Mouse (Mus musculus) MEL (cell line): ENCODE data around the gene Egln3. TPM values are rescaled to one million over a fixed set of nuclear protein-coding genes. Genes with fewer than 3 reads are reported as not detected.

Experiments
- DNase-seq: peaks from one replicate; pipeline ENCODE4 v3.0.0; 2011; ENCODE audit warnings: low read depth, low spot score
- H3K27ac ChIP-seq: 2 replicates; pipeline ENCODE4 v1.5.1; 2012; ENCODE audit warnings: low read depth, mild to moderate bottlenecking, control low read depth, low read length, moderate library complexity; ENCODE audit not compliant: control insufficient read depth
- H3K27me3 ChIP-seq, 2 experiments: fragments of 150-350 bp in 1 of 2; sonication (generic) in 1 of 2; 2 replicates each; pipeline ENCODE4 v1.6.1; 2012; ENCODE audit warnings: low read length in 2 of 2, mild to moderate bottlenecking in 2 of 2, improper control_type of control experiment in 1 of 2, moderate library complexity in 1 of 2; ENCODE audit not compliant: insufficient read depth in 2 of 2, control insufficient read depth in 1 of 2
- H3K36me3 ChIP-seq, 2 experiments: 2 replicates each; pipeline ENCODE4 v1.6.1; 2012 to 2014; ENCODE audit warnings: low read length in 2 of 2, improper control_type of control experiment in 1 of 2, inconsistent platforms in 1 of 2, mild to moderate bottlenecking in 1 of 2; ENCODE audit not compliant: insufficient read depth in 2 of 2, control insufficient read depth in 1 of 2
- H3K4me1 ChIP-seq, 2 experiments: fragments of 150-350 bp in 1 of 2; sonication (generic) in 1 of 2; 2 replicates each; pipeline ENCODE4 v1.6.1; 2012; ENCODE audit warnings: low read length in 2 of 2, improper control_type of control experiment in 1 of 2, mild to moderate bottlenecking in 1 of 2; ENCODE audit not compliant: insufficient read depth in 2 of 2, control insufficient read depth in 1 of 2
- H3K4me3 ChIP-seq, 2 experiments: fragments of 150-350 bp in 1 of 2; sonication (generic) in 1 of 2; 2 replicates each; pipeline ENCODE4 v1.5.1; 2012; ENCODE audit warnings: low read depth in 2 of 2, low read length in 2 of 2, mild to moderate bottlenecking in 2 of 2, moderate library complexity in 2 of 2, control low read depth in 1 of 2, improper control_type of control experiment in 1 of 2; ENCODE audit not compliant: control insufficient read depth in 1 of 2, insufficient read depth in 1 of 2
- H3K79me2 ChIP-seq: 2 replicates; pipeline ENCODE4 v1.6.1; 2012; ENCODE audit warnings: mild to moderate bottlenecking, low read length, moderate library complexity; ENCODE audit not compliant: control insufficient read depth, poor library complexity, insufficient read depth
- H3K9ac ChIP-seq: 2 replicates; pipeline ENCODE4 v1.6.1; 2012; ENCODE audit warnings: low read depth, mild to moderate bottlenecking, control low read depth, low read length, moderate library complexity; ENCODE audit not compliant: control insufficient read depth, poor library complexity, severe bottlenecking
- H3K9me3 ChIP-seq: fragments of 150-350 bp; sonication (generic); replicated peaks from 2 replicates; pipeline ENCODE4 v1.6.1; 2012; ENCODE audit warnings: mild to moderate bottlenecking, low read length, improper control_type of control experiment, moderate library complexity; ENCODE audit not compliant: insufficient read depth
- BHLHE40 ChIP-seq: IDR thresholded peaks from 2 replicates; pipeline ENCODE4 v1.6.1; 2012; ENCODE audit warnings: low read depth, mild to moderate bottlenecking, inconsistent platforms, low read length, improper control_type of control experiment, borderline replicate concordance
- CHD1 ChIP-seq: IDR thresholded peaks from 2 replicates; pipeline ENCODE4 v1.6.1; 2012; ENCODE audit warnings: low read depth, mild to moderate bottlenecking, inconsistent platforms, low read length, improper control_type of control experiment
- CHD2 ChIP-seq: IDR thresholded peaks from 2 replicates; pipeline ENCODE4 v1.6.1; 2011; ENCODE audit warnings: low read length, improper control_type of control experiment
- CTCF ChIP-seq, 3 experiments: IDR thresholded peaks in 2 of 3; conservative IDR thresholded peaks in 1 of 3; 2 replicates each; pipeline ENCODE4 v1.5.1; 2011 to 2012; ENCODE audit warnings: low read length in 3 of 3, low read depth in 2 of 3, mild to moderate bottlenecking in 2 of 3, improper control_type of control experiment in 1 of 3, inconsistent platforms in 1 of 3, mixed read lengths in 1 of 3, moderate library complexity in 1 of 3; ENCODE audit not compliant: control insufficient read depth in 1 of 3, insufficient read depth in 1 of 3, poor library complexity in 1 of 3, severe bottlenecking in 1 of 3
- E2F4 ChIP-seq: IDR thresholded peaks from 2 replicates; pipeline ENCODE4 v1.6.1; 2011; ENCODE audit warnings: low read depth, low read length, improper control_type of control experiment, borderline replicate concordance
- ELF1 ChIP-seq: IDR thresholded peaks from 2 replicates; pipeline ENCODE4 v1.6.1; 2014; ENCODE audit warnings: low read depth, mild to moderate bottlenecking, inconsistent platforms, low read length, improper control_type of control experiment, moderate library complexity
- EP300 ChIP-seq, 2 experiments: IDR thresholded peaks; 2 replicates each; pipeline ENCODE4 v1.6.1; 2011; ENCODE audit warnings: improper control_type of control experiment in 2 of 2, low read length in 2 of 2, low read depth in 1 of 2, mild to moderate bottlenecking in 1 of 2
- ETS1 ChIP-seq: IDR thresholded peaks from 2 replicates; pipeline ENCODE4 v1.6.1; 2012; ENCODE audit warnings: low read depth, mild to moderate bottlenecking, inconsistent platforms, low read length, improper control_type of control experiment, moderate library complexity
- GABPA ChIP-seq: IDR thresholded peaks from 2 replicates; pipeline ENCODE4 v1.6.1; 2012; ENCODE audit warnings: low read depth, mild to moderate bottlenecking, inconsistent platforms, low read length, improper control_type of control experiment, moderate library complexity
- JUND ChIP-seq: IDR thresholded peaks from 2 replicates; pipeline ENCODE4 v1.6.1; 2011; ENCODE audit warnings: low read depth, mild to moderate bottlenecking, improper control_type of control experiment, low read length
- KAT2A ChIP-seq: conservative IDR thresholded peaks from 2 replicates; pipeline ENCODE4 v1.6.1; 2012; ENCODE audit warnings: low read depth, low read length, improper control_type of control experiment, inconsistent platforms
- MAFK ChIP-seq: IDR thresholded peaks from 2 replicates; pipeline ENCODE4 v1.6.1; 2011; ENCODE audit warnings: low read depth, mild to moderate bottlenecking, low read length, improper control_type of control experiment, borderline replicate concordance
- MAX ChIP-seq: IDR thresholded peaks from 2 replicates; pipeline ENCODE4 v1.6.1; 2011; ENCODE audit warnings: low read length, improper control_type of control experiment
- MAZ ChIP-seq: IDR thresholded peaks from 2 replicates; pipeline ENCODE4 v1.6.1; 2012; ENCODE audit warnings: low read depth, mild to moderate bottlenecking, inconsistent platforms, low read length, improper control_type of control experiment
- MXI1 ChIP-seq: IDR thresholded peaks from 2 replicates; pipeline ENCODE4 v1.6.1; 2011; ENCODE audit warnings: mild to moderate bottlenecking, low read depth, low read length, improper control_type of control experiment
- MYB ChIP-seq: IDR thresholded peaks from 2 replicates; pipeline ENCODE4 v1.6.1; 2011; ENCODE audit warnings: mild to moderate bottlenecking, low read depth, low read length, improper control_type of control experiment
- POLR2AphosphoS2 ChIP-seq: IDR thresholded peaks from 2 replicates; pipeline ENCODE4 v1.6.1; 2011; ENCODE audit warnings: low read length, improper control_type of control experiment
- POLR2AphosphoS5 ChIP-seq: IDR thresholded peaks from 2 replicates; pipeline ENCODE4 v1.6.1; 2012; ENCODE audit warnings: low read depth, borderline replicate concordance, mild to moderate bottlenecking, inconsistent platforms, low read length, moderate library complexity, mixed read lengths
- RAD21 ChIP-seq: IDR thresholded peaks from 2 replicates; pipeline ENCODE4 v1.6.1; 2011; ENCODE audit warnings: mild to moderate bottlenecking, low read depth, low read length, improper control_type of control experiment
- RCOR1 ChIP-seq: IDR thresholded peaks from 2 replicates; pipeline ENCODE4 v1.6.1; 2012; ENCODE audit warnings: low read depth, mild to moderate bottlenecking, inconsistent platforms, low read length, improper control_type of control experiment
- SMC3 ChIP-seq: IDR thresholded peaks from 2 replicates; pipeline ENCODE4 v1.6.1; 2011; ENCODE audit warnings: low read depth, low read length, improper control_type of control experiment
- TAL1 ChIP-seq: IDR thresholded peaks from 2 replicates; pipeline ENCODE4 v1.6.1; 2012; ENCODE audit warnings: mild to moderate bottlenecking, inconsistent platforms, low read length, moderate library complexity, mixed read lengths
- TBP ChIP-seq: IDR thresholded peaks from 2 replicates; pipeline ENCODE4 v1.8.0; 2011; ENCODE audit warnings: low read depth, low read length, improper control_type of control experiment
- TCF12 ChIP-seq: IDR thresholded peaks from 2 replicates; pipeline ENCODE4 v1.6.1; 2014; ENCODE audit warnings: low read depth, mild to moderate bottlenecking, inconsistent platforms, low read length, improper control_type of control experiment, moderate library complexity
- USF2 ChIP-seq, 2 experiments: IDR thresholded peaks; 2 replicates each; pipeline ENCODE4 v1.6.1; 2011 to 2012; ENCODE audit warnings: improper control_type of control experiment in 2 of 2, low read length in 2 of 2, borderline replicate concordance in 1 of 2, inconsistent platforms in 1 of 2, low read depth in 1 of 2, mild to moderate bottlenecking in 1 of 2; ENCODE audit not compliant: insufficient read depth in 1 of 2
- ZC3H11A ChIP-seq: IDR thresholded peaks from 2 replicates; pipeline ENCODE4 v1.6.1; 2012; ENCODE audit warnings: low read depth, mild to moderate bottlenecking, inconsistent platforms, low read length, improper control_type of control experiment
- ZKSCAN1 ChIP-seq: IDR thresholded peaks from 2 replicates; pipeline ENCODE4 v1.6.1; 2012; ENCODE audit warnings: low read depth, mild to moderate bottlenecking, inconsistent platforms, low read length, improper control_type of control experiment, moderate library complexity
- ZMIZ1 ChIP-seq: IDR thresholded peaks from 2 replicates; pipeline ENCODE4 v1.6.1; 2012; ENCODE audit warnings: low read depth, mild to moderate bottlenecking, inconsistent platforms, low read length, improper control_type of control experiment, moderate library complexity
- ZNF384 ChIP-seq: IDR thresholded peaks from 2 replicates; pipeline ENCODE4 v1.6.1; 2012; ENCODE audit warnings: low read depth, mild to moderate bottlenecking, inconsistent platforms, low read length, improper control_type of control experiment
- polyA plus RNA-seq, 2 experiments: library from polyadenylated mRNA; stranded (reverse) in 1 of 2; unstranded in 1 of 2; fragments of >175 nt in 1 of 2; fragments of >200 nt in 1 of 2; gene quantifications; 2 replicates each; pipeline versions ENCODE4 v1.2.1 to v1.2.4; 2012; ENCODE audit warnings: low replicate concordance in 2 of 2, low read depth in 1 of 2; ENCODE audit not compliant: insufficient read length in 2 of 2, insufficient read depth in 1 of 2, missing spikeins in 1 of 2
- total RNA-seq: library from RNA; depleted of rRNA; stranded (reverse); fragments of 300-350 nt; gene quantifications from 2 replicates; pipeline ENCODE4 v1.2.3, GENCODE M21; 2012

Egln3 gene
- total and polyA plus RNA-seq, 3 experiments = 3.2 to 30.1 TPM; not detected in 1

GRCm38 (mm10) chr12:54163166-54163565, 40.5 kb downstream of the Egln3 start:
- 0 out of 2 replicates have a peak, but pooled peaks have one; percentile 27 for TF ChIP-seq CHD1
- no peak for TF ChIP-seq CTCF (IDR thresholded peaks at IDR 0.05 in 2 of 3, conservative IDR thresholded peaks at IDR 0.05 in 1 of 3; ENCODE audit: control insufficient read depth in 1 of 3, insufficient read depth in 1 of 3, low read depth in 2 of 3, low read length in 3 of 3, poor library complexity in 1 of 3, severe bottlenecking in 1 of 3)
- TF ChIP-seq KAT2A = no peak
- no peak for TF ChIP-seq MAX
- Histone ChIP-seq H3K9ac (peak overlapping the region; percentile 32; the same call in 1 of the 2 replicates), H3K27ac (peak overlapping the region; percentile 55), H3K9me3 (no peaks in the 10 kb centered on the region), H3K36me3 (peaks cover 0 to 13% of the 10 kb centered on the region in 2 experiments; a peak in 2 of 4 replicates), H3K79me2 (no peaks in the 10 kb centered on the region), H3K4me3 (peak overlapping the region; percentile 26 to 27), H3K4me1 (peaks cover 16 to 22% of the 10 kb centered on the region in 2 experiments), H3K27me3 (no peaks in the 10 kb centered on the region)
- peak; percentile 50 for DNase-seq

GRCm38 (mm10) chr12:54162637-54163131, 41.0 kb downstream of the Egln3 start:
- peak; percentile 97 for DNase-seq
- no peaks in the 10 kb centered on the region for H3K79me2 ChIP-seq
- peaks cover 0 to 13% of the 10 kb centered on the region in 2 experiments; a peak in 2 of 4 replicates for H3K36me3 ChIP-seq
- no peaks in the 10 kb centered on the region for H3K9me3 ChIP-seq
- H3K27me3 ChIP-seq = no peaks in the 10 kb centered on the region
- H3K4me1 ChIP-seq = peaks cover 16 to 22% of the 10 kb centered on the region in 2 experiments
- H3K4me3 ChIP-seq = peak overlapping the region; percentile 26 to 43; a peak in 3 of 4 replicates
- peak overlapping the region; percentile 32; the same call in 1 of the 2 replicates for H3K9ac ChIP-seq
- H3K27ac ChIP-seq = peak overlapping the region; percentile 74
- TF ChIP-seq E2F4 = 0 out of 2 replicates have a peak, but pooled peaks have one; percentile 34
- TF ChIP-seq RAD21 = no peak
- TF ChIP-seq TCF12 = peak; percentile 96
- peak; percentile 53; the same call in 1 of the 2 replicates for TF ChIP-seq CHD2
- peak; percentile 55; the same call in 1 of the 2 replicates for TF ChIP-seq JUND
- TF ChIP-seq MAX = 0 out of 2 replicates have a peak, but pooled peaks have one; percentile 73
- peak; percentile 99 for TF ChIP-seq ETS1
- no peak for TF ChIP-seq POLR2AphosphoS5
- no peak for TF ChIP-seq USF2 (IDR thresholded peaks at IDR 0.05; ENCODE audit: borderline replicate concordance in 1 of 2, insufficient read depth in 1 of 2, low read depth in 1 of 2, low read length in 2 of 2)
- TF ChIP-seq RCOR1 = peak; percentile 89
- 0 out of 2 replicates have a peak, but pooled peaks have one; percentile 48 for TF ChIP-seq CHD1
- no peak for TF ChIP-seq POLR2AphosphoS2
- TF ChIP-seq ZC3H11A = peak; percentile 27; the same call in 1 of the 2 replicates
- TF ChIP-seq MYB = peak; percentile 72
- TF ChIP-seq MXI1 = peak; percentile 85
- TF ChIP-seq EP300 (IDR thresholded peaks at IDR 0.05; ENCODE audit: low read depth in 1 of 2, low read length in 2 of 2) = peak; percentile 98
- no peak for TF ChIP-seq ZNF384
- TF ChIP-seq KAT2A = peak; percentile 42; the same call in 1 of the 2 replicates
- TF ChIP-seq TBP = 0 out of 2 replicates have a peak, but pooled peaks have one; percentile 15
- peak; percentile 96 for TF ChIP-seq TAL1
- TF ChIP-seq MAFK = peak; percentile 96
- peak; percentile 32; the same call in 1 of the 2 replicates for TF ChIP-seq SMC3
- peak; percentile 96 for TF ChIP-seq GABPA
- TF ChIP-seq ZMIZ1 = peak; percentile 59; the same call in 1 of the 2 replicates
- TF ChIP-seq ELF1 = peak; percentile 51; the same call in 1 of the 2 replicates
- no peak for TF ChIP-seq ZKSCAN1
- TF ChIP-seq CTCF (IDR thresholded peaks at IDR 0.05 in 2 of 3, conservative IDR thresholded peaks at IDR 0.05 in 1 of 3; ENCODE audit: control insufficient read depth in 1 of 3, insufficient read depth in 1 of 3, low read depth in 2 of 3, low read length in 3 of 3, poor library complexity in 1 of 3, severe bottlenecking in 1 of 3) = no peak; a peak in 1 of 6 replicates
- TF ChIP-seq BHLHE40 = peak; percentile 95
- peak; percentile 99 for TF ChIP-seq MAZ
